Mouse (Mus musculus) stomach, embryonic 15.5 days (tissue): ENCODE measurements around the gene Ppp2r2d. TPM values are rescaled to one million over a fixed set of nuclear protein-coding genes. Genes with fewer than 3 reads are reported as not detected.

Source experiments
- ATAC-seq: fragments of 200-750 bp; cut with Nextera tagmentation; 2 replicates; pipeline ENCODE4 v1.8.0; 2017; ENCODE audit warnings: low read depth, moderate number of reproducible peaks, moderate TSS enrichment; ENCODE audit not compliant: insufficient read depth, low FRiP score
- H3K27ac ChIP-seq: fragments of 300-500 bp; sonication (generic); 2 replicates; pipeline ENCODE4 v1.5.1; 2015; ENCODE audit warnings: mild to moderate bottlenecking, inconsistent platforms
- H3K27me3 ChIP-seq: fragments of 300-500 bp; sonication (generic); replicated peaks from 2 replicates; pipeline ENCODE4 v1.6.1; 2015; ENCODE audit warnings: inconsistent platforms
- H3K36me3 ChIP-seq: fragments of 300-500 bp; sonication (generic); 2 replicates; pipeline ENCODE4 v1.6.1; 2015; ENCODE audit warnings: inconsistent platforms
- H3K4me1 ChIP-seq: fragments of 300-500 bp; sonication (generic); 2 replicates; pipeline ENCODE4 v1.6.1; 2015; ENCODE audit warnings: inconsistent platforms
- H3K4me2 ChIP-seq: fragments of 300-500 bp; sonication (generic); 2 replicates; pipeline ENCODE4 v1.6.1; 2015; ENCODE audit warnings: mild to moderate bottlenecking, inconsistent platforms
- H3K4me3 ChIP-seq: fragments of 300-500 bp; sonication (generic); replicated peaks from 2 replicates; pipeline ENCODE4 v1.5.1; 2015; ENCODE audit warnings: inconsistent platforms
- H3K9ac ChIP-seq: fragments of 300-500 bp; sonication (generic); 2 replicates; pipeline ENCODE4 v1.6.1; 2015; ENCODE audit warnings: inconsistent platforms
- H3K9me3 ChIP-seq: fragments of 300-500 bp; sonication (generic); 2 replicates; pipeline ENCODE4 v1.6.1; 2016; ENCODE audit warnings: inconsistent platforms
- WGBS: fragments of 180-500 bp; shearing (Covaris S2); methylation state at CpG from one replicate; pipeline ENCODE4 v1.1.7; 2015; 5-methylcytosine and 5-hydroxymethylcytosine counted together
- polyA plus RNA-seq: library from polyadenylated mRNA; unstranded; fragments of >200 nt; fragmentation: Nextera tagmentation; extraction: Ambion mirVana; gene quantifications from 2 replicates; pipeline ENCODE4 v1.2.1, GENCODE M21; 2015

The Ppp2r2d gene
- polyA plus RNA-seq, 1 experiment from 2014 or later = 37.0 TPM

DNA sequence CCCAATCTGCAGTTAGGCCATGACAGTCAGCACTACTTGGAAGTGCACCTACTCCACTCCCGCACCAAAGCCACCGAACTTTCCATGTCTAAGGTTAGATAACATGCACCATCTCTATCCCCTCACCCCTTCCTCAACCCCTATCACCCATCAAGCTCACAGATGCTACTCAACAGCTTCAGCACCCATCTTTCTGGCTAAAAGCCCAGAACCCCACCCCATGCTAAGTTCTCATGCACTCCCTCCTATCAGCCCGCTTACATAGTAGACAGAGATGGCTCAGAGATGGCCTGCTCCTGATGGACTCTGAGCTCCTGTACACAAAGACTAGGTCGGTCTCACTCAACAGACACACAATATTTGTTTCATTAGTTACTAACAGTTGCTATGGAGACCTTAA is 2.5 kb upstream of the Ppp2r2d start:
- peaks cover 25% of the 10 kb centered on the region for H3K4me1 ChIP-seq
- H3K9me3 ChIP-seq = no peaks in the 10 kb centered on the region
- H3K4me3 ChIP-seq = no peak overlapping the region
- no peak overlapping the region for H3K4me2 ChIP-seq
- WGBS = 86% methylated on average over 4 of the region's 4 CpGs
- no peak overlapping the region for H3K27ac ChIP-seq
- H3K36me3 ChIP-seq = no peaks in the 10 kb centered on the region
- H3K9ac ChIP-seq = no peak overlapping the region
- no peak for ATAC-seq
- H3K27me3 ChIP-seq = no peaks in the 10 kb centered on the region

DNA sequence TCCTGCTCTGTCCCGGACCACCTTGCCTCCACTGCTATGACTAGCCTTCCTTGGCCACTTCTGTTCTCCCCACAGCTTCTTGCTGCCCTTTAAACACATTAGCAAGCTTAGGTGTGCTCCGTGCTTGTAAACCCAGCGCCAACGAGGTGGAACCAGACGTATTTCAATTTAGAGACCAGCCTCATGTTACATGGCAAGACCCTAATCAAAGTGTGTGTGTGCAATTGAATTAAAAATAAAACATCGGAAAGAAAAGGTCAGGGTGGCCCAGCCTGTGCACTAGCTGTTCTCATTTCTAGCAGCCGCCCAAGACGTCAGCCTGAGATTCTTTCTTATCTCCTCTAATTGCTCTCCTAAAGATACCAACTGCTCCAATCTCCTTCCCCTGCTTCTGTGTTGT is 768 bp upstream of the Ppp2r2d start:
- 35% methylated on average over 8 of the region's 8 CpGs for WGBS
- H3K9ac ChIP-seq = no peak overlapping the region
- H3K4me3 ChIP-seq = peak overlapping the region; percentile 95
- H3K36me3 ChIP-seq = no peaks in the 10 kb centered on the region
- H3K4me2 ChIP-seq = peak overlapping the region; percentile 73
- no peak for ATAC-seq
- H3K27me3 ChIP-seq = no peaks in the 10 kb centered on the region
- 0 out of 2 replicates have a peak overlapping the region, but pooled peaks have one; percentile 98 for H3K27ac ChIP-seq
- no peaks in the 10 kb centered on the region for H3K9me3 ChIP-seq
- H3K4me1 ChIP-seq = peaks cover 31% of the 10 kb centered on the region

DNA sequence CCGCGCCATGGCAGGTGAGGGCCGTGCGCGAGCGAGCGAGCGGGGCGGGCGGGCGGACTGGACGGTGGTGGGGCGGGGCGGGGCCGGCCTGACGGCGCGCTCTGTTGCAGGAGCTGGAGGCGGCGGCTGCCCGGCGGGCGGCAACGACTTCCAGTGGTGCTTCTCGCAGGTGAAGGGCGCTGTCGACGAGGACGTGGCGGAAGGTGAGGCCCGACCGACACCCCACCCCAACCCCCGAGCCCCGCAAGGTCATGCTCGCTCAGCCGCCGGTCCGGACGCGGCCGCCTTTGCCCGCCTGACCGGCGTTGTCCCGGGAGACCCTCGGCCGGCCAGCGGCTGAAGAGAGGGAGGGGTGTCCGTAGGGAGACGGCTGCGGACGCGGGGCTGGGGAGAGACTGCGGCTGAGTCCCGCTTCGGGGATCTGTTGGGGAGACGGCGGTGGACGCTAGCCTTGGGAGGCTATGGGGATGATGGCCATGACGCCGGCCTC is 668 bp downstream of the Ppp2r2d start:
- no peaks in the 10 kb centered on the region for H3K36me3 ChIP-seq
- no peaks in the 10 kb centered on the region for H3K9me3 ChIP-seq
- H3K4me2 ChIP-seq = peak overlapping the region; percentile 80
- no peaks in the 10 kb centered on the region for H3K27me3 ChIP-seq
- peak; percentile 83 for ATAC-seq
- H3K27ac ChIP-seq = peak overlapping the region; percentile 98
- H3K9ac ChIP-seq = peak overlapping the region; percentile 98
- peaks cover 34% of the 10 kb centered on the region for H3K4me1 ChIP-seq
- peak overlapping the region; percentile 95 for H3K4me3 ChIP-seq
- under 1% methylated on average over 56 of the region's 61 CpGs for WGBS

DNA sequence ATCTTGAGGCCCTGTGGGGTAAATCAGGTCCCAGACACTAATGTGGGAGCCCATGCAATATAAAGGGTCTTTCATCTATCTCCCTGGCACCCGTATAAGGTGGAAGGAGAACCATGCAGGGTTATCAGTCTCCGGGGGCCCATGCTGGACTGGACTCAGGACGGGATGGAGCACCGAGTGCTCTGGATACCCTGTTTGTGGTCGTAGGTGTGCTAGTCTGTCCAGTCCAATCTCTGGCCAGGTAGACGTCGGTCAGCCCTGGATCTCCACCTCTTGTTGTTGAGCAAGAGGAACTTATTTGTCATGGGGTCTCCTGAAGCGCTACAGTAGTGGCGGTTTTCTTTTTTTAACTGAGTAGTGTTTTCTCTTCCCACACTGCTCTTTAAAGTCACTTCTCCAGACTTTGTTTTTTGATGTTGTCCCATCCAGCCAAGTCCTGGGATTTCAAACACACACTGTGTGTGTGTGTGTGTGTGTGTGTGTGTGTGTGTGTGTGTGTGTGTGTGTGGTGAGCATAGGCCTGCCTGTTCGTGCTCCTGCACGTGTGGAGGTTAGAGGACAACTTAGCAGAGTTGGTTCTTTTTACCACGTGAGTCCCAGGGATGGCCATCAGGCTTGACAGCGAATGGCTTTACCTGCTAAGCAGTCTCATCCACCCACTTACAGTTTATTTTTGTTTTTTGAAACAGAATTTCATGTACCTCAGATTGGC is 1.6 kb downstream of the Ppp2r2d start:
- Histone ChIP-seq H3K27ac (no peak overlapping the region), H3K36me3 (no peaks in the 10 kb centered on the region)
- 37% methylated on average over 13 of the region's 13 CpGs for WGBS

DNA sequence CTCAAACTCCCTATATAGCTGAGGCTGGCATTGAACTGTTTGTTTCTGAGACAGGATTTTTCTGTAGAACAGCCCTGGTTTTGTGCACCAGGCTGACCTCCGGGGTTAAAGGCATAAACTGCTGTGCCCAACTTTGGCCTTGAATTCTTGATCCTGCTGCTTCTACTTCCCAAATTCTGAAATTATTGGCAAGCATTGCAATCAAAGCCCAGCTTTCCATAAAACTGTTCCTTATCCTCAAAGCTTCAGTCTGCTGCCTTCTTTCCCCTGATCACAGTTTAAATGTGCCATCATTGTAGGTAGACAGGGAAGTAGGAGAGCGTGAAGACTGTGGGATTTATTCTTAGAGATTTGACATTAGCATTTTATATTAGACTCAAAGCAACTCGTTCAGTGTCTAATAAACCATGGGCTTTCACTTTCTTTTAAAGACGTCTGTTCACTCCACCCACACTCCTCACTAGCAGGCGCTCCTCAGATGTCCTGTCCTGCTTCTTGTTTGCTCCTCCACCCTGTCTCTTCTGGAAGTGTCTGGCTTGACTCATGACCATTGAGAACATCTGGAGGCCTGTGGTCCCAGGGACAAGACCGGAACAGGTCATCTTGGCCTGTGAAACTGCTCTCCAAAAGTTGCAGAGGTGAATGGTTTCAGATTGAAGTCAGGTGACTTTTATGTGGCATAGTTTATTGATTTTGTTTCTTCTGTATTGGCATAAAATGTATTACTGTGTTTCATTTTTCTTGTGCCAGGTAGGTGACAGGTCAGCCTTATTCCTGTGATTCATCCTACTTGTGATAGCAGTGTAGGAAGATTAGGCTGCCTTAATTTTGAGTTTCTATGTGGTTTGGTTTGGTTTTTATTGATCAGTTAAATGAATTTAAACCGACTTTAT is 2.4 kb downstream of the Ppp2r2d start:
- 74% methylated on average over 7 of the region's 7 CpGs for WGBS
- Histone ChIP-seq H3K9ac (no peak overlapping the region), H3K27me3 (no peaks in the 10 kb centered on the region), H3K4me1 (peaks cover 34% of the 10 kb centered on the region), H3K36me3 (no peaks in the 10 kb centered on the region), H3K4me3 (peak overlapping the region; percentile 95; the same call in 1 of the 2 replicates), H3K4me2 (peak overlapping the region; percentile 80; the same call in 1 of the 2 replicates), H3K9me3 (no peaks in the 10 kb centered on the region), H3K27ac (no peak overlapping the region)
- ATAC-seq = no peak

More for the DNA sequence above, 1.6 kb downstream of the Ppp2r2d start:
- peaks cover 34% of the 10 kb centered on the region for H3K4me1 ChIP-seq
- ATAC-seq = no peak
- H3K9me3 ChIP-seq = no peaks in the 10 kb centered on the region
- H3K4me2 ChIP-seq = peak overlapping the region; percentile 80
- H3K9ac ChIP-seq = peak overlapping the region; percentile 98
- H3K27me3 ChIP-seq = no peaks in the 10 kb centered on the region
- peak overlapping the region; percentile 95 for H3K4me3 ChIP-seq

DNA sequence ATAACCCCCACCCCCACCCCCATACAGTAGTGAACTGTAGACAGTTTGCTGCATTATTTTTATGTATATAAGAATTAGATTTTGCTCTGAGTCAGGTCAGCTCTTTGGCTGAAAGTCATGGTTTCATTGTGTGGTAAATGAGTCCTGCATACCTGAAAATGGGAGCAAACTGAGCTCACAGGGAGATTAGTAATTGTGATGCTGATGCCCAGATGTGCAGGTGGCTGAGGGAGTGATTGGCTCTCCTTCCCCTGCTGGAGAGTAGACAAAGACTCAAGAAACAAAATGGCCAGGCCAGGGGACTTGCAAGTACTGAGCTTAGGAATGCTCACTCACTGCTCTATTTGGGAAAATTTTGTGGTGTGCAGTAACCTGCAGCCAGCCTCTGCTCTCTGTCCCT is 4.2 kb downstream of the Ppp2r2d start:
- Histone ChIP-seq H3K27me3 (no peaks in the 10 kb centered on the region), H3K9ac (no peak overlapping the region), H3K4me1 (peaks cover 26% of the 10 kb centered on the region), H3K27ac (no peak overlapping the region), H3K9me3 (no peaks in the 10 kb centered on the region), H3K4me3 (no peak overlapping the region), H3K36me3 (0 out of 2 replicates have a peak, but pooled peaks cover 4% of the 10 kb centered on the region), H3K4me2 (no peak overlapping the region; the same call in 1 of the 2 replicates)
- ATAC-seq = no peak

DNA sequence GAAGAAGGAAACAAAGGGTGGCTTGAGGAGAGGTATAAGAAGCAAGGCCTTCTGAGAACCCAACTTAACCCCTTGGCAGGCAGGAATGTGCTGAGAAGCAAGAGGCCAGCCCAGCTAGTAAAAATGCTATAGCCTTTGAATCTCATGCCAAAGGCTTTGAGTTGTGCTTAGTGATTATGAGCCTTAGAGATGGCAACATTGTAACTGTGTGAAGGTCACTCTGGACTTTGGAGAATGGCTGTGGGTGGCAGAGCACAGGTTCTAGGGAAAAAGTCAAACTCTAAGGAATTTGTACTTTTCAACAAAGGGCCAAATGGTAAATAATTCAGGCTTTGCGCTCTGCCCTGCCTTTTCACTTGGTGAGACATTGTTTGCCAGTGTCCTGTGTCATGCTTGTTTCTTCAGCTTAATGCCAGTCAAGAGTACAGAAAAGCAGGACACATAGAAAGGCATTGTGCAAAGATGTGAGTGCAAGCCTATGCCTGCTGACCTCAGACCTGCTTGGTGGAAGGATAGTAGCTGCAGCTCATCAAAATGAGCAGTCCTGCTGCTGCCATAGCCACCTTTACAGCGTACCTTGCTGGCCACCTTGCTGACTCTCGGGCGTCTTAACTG is 7.6 kb downstream of the Ppp2r2d start:
- no peak overlapping the region for H3K27ac ChIP-seq
- peaks cover 8% of the 10 kb centered on the region; the same call in 1 of the 2 replicates for H3K4me1 ChIP-seq
- ATAC-seq = no peak
- WGBS = 94% methylated on average over 4 of the region's 4 CpGs
- H3K36me3 ChIP-seq = peaks cover 4% of the 10 kb centered on the region; the same call in 1 of the 2 replicates
- H3K27me3 ChIP-seq = no peaks in the 10 kb centered on the region
- no peak overlapping the region for H3K4me3 ChIP-seq
- no peak overlapping the region for H3K9ac ChIP-seq
- no peak overlapping the region for H3K4me2 ChIP-seq
- H3K9me3 ChIP-seq = no peaks in the 10 kb centered on the region

DNA sequence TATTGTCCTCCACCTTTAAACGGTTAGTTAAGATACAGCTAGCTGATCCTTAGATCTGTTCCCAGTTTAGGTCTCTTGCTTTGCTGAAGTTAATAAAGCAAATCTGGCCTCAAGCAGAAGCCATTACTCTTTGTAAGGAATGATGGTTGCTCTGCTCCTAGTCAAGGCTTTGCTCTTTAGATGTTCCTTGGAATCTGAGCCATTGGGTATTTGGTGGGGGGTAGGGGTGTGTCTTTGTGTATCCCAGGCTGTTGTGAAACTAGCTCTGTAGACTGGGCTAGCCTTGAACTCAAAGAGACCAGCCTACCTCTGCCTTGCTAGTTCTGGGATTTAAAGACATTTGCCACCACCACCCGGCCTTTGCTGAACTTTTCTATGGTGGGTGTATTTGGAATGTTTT is 8.3 kb downstream of the Ppp2r2d start:
- Histone ChIP-seq H3K36me3 (peaks cover 4% of the 10 kb centered on the region; the same call in 1 of the 2 replicates), H3K9ac (no peak overlapping the region), H3K4me2 (no peak overlapping the region), H3K27ac (no peak overlapping the region), H3K27me3 (no peaks in the 10 kb centered on the region), H3K4me1 (peaks cover 7% of the 10 kb centered on the region; the same call in 1 of the 2 replicates), H3K4me3 (no peak overlapping the region), H3K9me3 (no peaks in the 10 kb centered on the region)
- no peak for ATAC-seq
- WGBS = 88% methylated on average over 2 of the region's 2 CpGs

DNA sequence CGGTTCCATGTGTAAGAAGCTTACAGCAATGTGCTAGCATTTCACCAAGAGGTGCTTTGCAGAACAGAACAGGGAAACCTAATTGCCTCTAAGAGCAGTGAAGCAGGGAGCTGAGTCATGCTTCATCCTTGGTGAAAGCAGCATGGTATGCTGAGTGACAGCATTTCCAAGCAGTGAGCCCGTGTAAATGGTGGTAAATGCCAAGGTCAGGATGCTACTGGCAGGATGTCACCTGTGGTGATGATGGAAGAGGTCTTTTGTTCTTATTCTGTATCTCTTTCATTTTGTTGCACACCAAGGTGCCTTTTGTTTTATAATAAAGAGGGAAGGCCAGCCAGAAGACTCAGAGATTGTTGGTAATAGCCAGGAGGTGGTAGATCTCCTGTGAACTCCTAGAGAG is 10.8 kb downstream of the Ppp2r2d start:
- Histone ChIP-seq H3K9ac (no peak overlapping the region), H3K4me3 (no peak overlapping the region), H3K27me3 (no peaks in the 10 kb centered on the region), H3K27ac (no peak overlapping the region), H3K4me2 (no peak overlapping the region), H3K9me3 (no peaks in the 10 kb centered on the region), H3K4me1 (no peaks in the 10 kb centered on the region), H3K36me3 (peaks cover 4% of the 10 kb centered on the region; the same call in 1 of the 2 replicates)
- no peak for ATAC-seq
- WGBS = 62% methylated on average over 2 of the region's 2 CpGs

DNA sequence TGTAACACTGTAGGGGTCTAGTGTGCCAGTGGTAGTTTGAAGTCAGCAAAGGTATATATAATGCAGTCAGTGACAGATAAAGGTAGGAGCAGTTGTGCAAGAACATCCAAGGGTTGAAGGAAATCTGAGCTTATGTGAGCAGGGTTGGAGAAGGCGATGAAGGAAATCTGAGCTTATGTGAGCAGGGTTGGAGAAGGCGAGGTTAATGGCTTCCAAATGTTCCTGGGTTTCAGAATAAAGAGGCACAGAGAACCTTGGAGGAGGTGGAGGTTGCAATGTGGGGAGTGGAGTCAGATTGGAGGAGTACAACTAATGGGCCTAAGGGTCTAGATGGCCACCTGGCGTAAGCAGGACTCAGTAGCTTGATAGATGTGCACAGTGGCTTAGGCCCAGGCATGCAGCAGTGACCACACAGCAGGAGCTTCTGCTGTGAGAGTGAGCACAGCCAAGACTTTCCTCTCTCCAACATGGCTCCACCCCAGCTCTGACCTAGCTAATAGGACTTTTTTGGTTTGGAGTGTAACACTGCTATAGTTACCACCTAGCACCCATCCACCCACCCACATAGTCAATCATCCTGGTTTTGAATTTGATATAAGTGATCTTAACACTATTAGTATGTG is 18.2 kb downstream of the Ppp2r2d start:
- 85% methylated on average over 3 of the region's 3 CpGs for WGBS
- H3K9me3 ChIP-seq = no peaks in the 10 kb centered on the region
- no peak for ATAC-seq
- no peak overlapping the region for H3K4me3 ChIP-seq
- no peak overlapping the region for H3K27ac ChIP-seq
- no peak overlapping the region for H3K9ac ChIP-seq
- H3K27me3 ChIP-seq = no peaks in the 10 kb centered on the region
- no peaks in the 10 kb centered on the region for H3K4me1 ChIP-seq
- peaks cover 6% of the 10 kb centered on the region; the same call in 1 of the 2 replicates for H3K36me3 ChIP-seq
- no peak overlapping the region for H3K4me2 ChIP-seq

DNA sequence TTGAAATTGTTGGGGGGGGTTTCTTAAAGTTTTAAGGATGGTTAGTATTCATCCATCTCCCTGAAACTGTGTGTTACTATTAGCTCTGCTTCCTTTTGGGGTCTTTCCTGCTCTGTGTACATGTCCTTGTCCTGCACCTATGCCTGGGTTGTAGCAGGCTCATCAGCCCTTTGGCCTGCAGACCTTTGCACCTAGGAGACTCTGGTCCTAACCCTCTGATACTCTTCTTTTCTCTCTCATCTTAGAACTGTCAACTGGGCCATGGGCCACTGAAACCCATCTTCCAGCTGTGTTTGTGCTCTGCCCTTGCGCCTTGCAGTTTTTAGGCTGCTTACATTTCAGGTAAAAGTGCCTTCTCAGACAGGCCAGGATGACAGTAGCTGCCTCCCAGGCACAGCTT is 18.9 kb downstream of the Ppp2r2d start:
- H3K27ac ChIP-seq = no peak overlapping the region
- H3K4me3 ChIP-seq = no peak overlapping the region
- no peak overlapping the region for H3K4me2 ChIP-seq
- 97% methylated on average over 1 of the region's 1 CpGs for WGBS
- H3K9ac ChIP-seq = no peak overlapping the region
- H3K27me3 ChIP-seq = no peaks in the 10 kb centered on the region
- no peaks in the 10 kb centered on the region for H3K4me1 ChIP-seq
- H3K36me3 ChIP-seq = peaks cover 8% of the 10 kb centered on the region; the same call in 1 of the 2 replicates
- ATAC-seq = no peak
- no peaks in the 10 kb centered on the region for H3K9me3 ChIP-seq
